Mouse (Mus musculus) cerebellum, postnatal 36 days (tissue): ENCODE data around the gene Man2a1.

ENCODE experiments used
- DNase-seq, 2 experiments: peaks; one replicate each; pipeline ENCODE4 v3.0.0; 2021 to 2022; ENCODE audit warnings: mixed read lengths in 2 of 2

The Man2a1 gene

GRCm38 (mm10) chr17:64637868-64638537, 37.5 kb downstream of the Man2a1 start:
- DNase-seq, result no peak

GRCm38 (mm10) chr17:64641376-64641775, 40.8 kb downstream of the Man2a1 start:
- no peak for DNase-seq

GRCm38 (mm10) chr17:64643644-64644043, 43.1 kb downstream of the Man2a1 start:
- no peak for DNase-seq

- no peak for DNase-seq
Measured at GRCm38 (mm10) chr17:64644888-64645605, 44.5 kb downstream of the Man2a1 start.

- no peak for DNase-seq
Measured at GRCm38 (mm10) chr17:64647396-64647795, 46.9 kb downstream of the Man2a1 start.

GRCm38 (mm10) chr17:64650702-64651101, 50.2 kb downstream of the Man2a1 start:
- DNase-seq, result no peak

GRCm38 (mm10) chr17:64653621-64654020, 53.1 kb downstream of the Man2a1 start:
- DNase-seq, result no peak

- DNase-seq, result no peak
Measured at GRCm38 (mm10) chr17:64659682-64660081, 59.1 kb downstream of the Man2a1 start.

- no peak for DNase-seq
Measured at GRCm38 (mm10) chr17:64666518-64666917, 66.0 kb downstream of the Man2a1 start.

GRCm38 (mm10) chr17:64668504-64668903, 68.0 kb downstream of the Man2a1 start:
- DNase-seq, result no peak

- DNase-seq, result no peak
Measured at GRCm38 (mm10) chr17:64674401-64674800, 73.9 kb downstream of the Man2a1 start.

- DNase-seq, result no peak
Measured at GRCm38 (mm10) chr17:64674980-64675379, 74.4 kb downstream of the Man2a1 start.

GRCm38 (mm10) chr17:64676735-64677469, 76.4 kb downstream of the Man2a1 start:
- DNase-seq, result no peak

GRCm38 (mm10) chr17:64681461-64681860, 80.9 kb downstream of the Man2a1 start:
- no peak for DNase-seq

GRCm38 (mm10) chr17:64681927-64682326, 81.4 kb downstream of the Man2a1 start:
- no peak for DNase-seq

GRCm38 (mm10) chr17:64684088-64684487, 83.6 kb downstream of the Man2a1 start:
- DNase-seq, result no peak

- DNase-seq, result peak in 1 of 2 experiments; percentile 21
Measured at GRCm38 (mm10) chr17:64685216-64685903, 84.8 kb downstream of the Man2a1 start.

- no peak for DNase-seq
Measured at GRCm38 (mm10) chr17:64689614-64690013, 89.1 kb downstream of the Man2a1 start.

GRCm38 (mm10) chr17:64697277-64697831, 96.8 kb downstream of the Man2a1 start:
- no peak for DNase-seq

GRCm38 (mm10) chr17:64698516-64698915, 98.0 kb downstream of the Man2a1 start:
- DNase-seq, result no peak

- no peak for DNase-seq
Measured at GRCm38 (mm10) chr17:64703649-64704230, 103.2 kb downstream of the Man2a1 start.

GRCm38 (mm10) chr17:64707529-64707928, 107.0 kb downstream of the Man2a1 start:
- no peak for DNase-seq
